Mouse (Mus musculus) bone marrow macrophage, adult 2 months (primary cell): ENCODE data around the gene Cxcl10.

Source experiments
- CTCF ChIP-seq: IDR thresholded peaks from 2 replicates; pipeline ENCODE4 v1.5.1; 2012; ENCODE audit warnings: low read depth, mild to moderate bottlenecking, low read length, moderate library complexity
- POLR2A ChIP-seq: IDR thresholded peaks from 2 replicates; pipeline ENCODE4 v1.6.1; 2012; ENCODE audit warnings: mild to moderate bottlenecking, low read depth, low read length, borderline replicate concordance

DNA sequence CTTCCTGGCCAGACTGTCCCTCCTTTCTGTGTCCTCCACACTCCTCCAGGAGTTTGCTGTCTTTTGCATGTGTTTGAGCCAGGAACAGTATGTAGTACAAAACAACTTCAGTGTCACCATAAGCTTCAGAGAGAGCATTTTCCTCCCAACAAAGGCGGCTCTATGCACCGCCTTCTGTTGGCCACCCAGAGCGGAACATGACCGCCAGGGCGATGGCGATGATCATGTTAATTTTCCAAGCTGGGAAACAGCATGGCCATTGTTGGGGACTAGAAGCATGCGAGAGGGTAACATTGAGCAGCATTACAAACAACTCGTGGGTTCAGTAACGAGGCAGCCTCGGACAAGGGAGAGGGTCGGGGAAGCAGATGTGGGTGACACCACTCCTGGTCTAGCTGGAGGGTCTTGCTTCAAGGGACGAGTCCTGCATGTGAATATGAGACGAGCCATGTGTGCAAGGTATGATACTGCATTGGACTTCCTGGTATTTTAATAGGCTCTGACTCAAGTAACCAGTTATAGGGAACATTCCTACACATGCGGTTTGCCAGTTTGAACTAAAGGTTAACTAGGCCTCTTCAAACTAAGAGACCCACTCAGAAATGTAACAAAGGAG lies 22.8 kb upstream of the Cxcl10 start:
- no peak for TF ChIP-seq CTCF
- TF ChIP-seq POLR2A, result no peak
